Mouse (Mus musculus) thymus, postnatal 14 days (tissue): ENCODE measurements around the gene Prkch.

ENCODE experiments used
- DNase-seq: peaks from one replicate; pipeline ENCODE4 v3.0.0; 2021

The Prkch gene

GRCm38 (mm10) chr12:73764649-73765525, 180.3 kb downstream of the Prkch start:
- DNase-seq, result no peak

- no peak for DNase-seq
These were observed 181.6 kb downstream of the Prkch start for GRCm38 (mm10) chr12:73766152-73766551.

- DNase-seq, result no peak
These were observed 184.2 kb downstream of the Prkch start for GRCm38 (mm10) chr12:73768788-73769187.

GRCm38 (mm10) chr12:73769536-73769935, 184.9 kb downstream of the Prkch start:
- no peak for DNase-seq

- no peak for DNase-seq
These were observed 186.2 kb downstream of the Prkch start for GRCm38 (mm10) chr12:73770771-73771170.

GRCm38 (mm10) chr12:73774793-73775385, 190.3 kb downstream of the Prkch start:
- DNase-seq, result no peak

GRCm38 (mm10) chr12:73776401-73776945, 191.9 kb downstream of the Prkch start:
- no peak for DNase-seq

- no peak for DNase-seq
These were observed 193.1 kb downstream of the Prkch start for GRCm38 (mm10) chr12:73777673-73778072.

GRCm38 (mm10) chr12:73779332-73780231, 195.0 kb downstream of the Prkch start:
- peak; percentile 73 for DNase-seq

- no peak for DNase-seq
These were observed 196.9 kb downstream of the Prkch start for GRCm38 (mm10) chr12:73781425-73782032.

- DNase-seq, result no peak
These were observed 202.3 kb downstream of the Prkch start for GRCm38 (mm10) chr12:73786909-73787308.

GRCm38 (mm10) chr12:73788850-73789249, 204.3 kb downstream of the Prkch start:
- no peak for DNase-seq

GRCm38 (mm10) chr12:73790571-73791108, 206.0 kb downstream of the Prkch start:
- no peak for DNase-seq

- no peak for DNase-seq
These were observed 208.6 kb downstream of the Prkch start for GRCm38 (mm10) chr12:73793216-73793615.

GRCm38 (mm10) chr12:73793744-73794143, 209.1 kb downstream of the Prkch start:
- no peak for DNase-seq

- DNase-seq, result peak; percentile 73
These were observed 209.7 kb downstream of the Prkch start for GRCm38 (mm10) chr12:73794151-73794883.

GRCm38 (mm10) chr12:73799671-73800070, 215.1 kb downstream of the Prkch start:
- DNase-seq, result no peak

GRCm38 (mm10) chr12:73800886-73801285, 216.3 kb downstream of the Prkch start:
- DNase-seq, result no peak

- DNase-seq, result no peak
These were observed 217.2 kb downstream of the Prkch start for GRCm38 (mm10) chr12:73801845-73802244.

GRCm38 (mm10) chr12:73802379-73803057, 217.9 kb downstream of the Prkch start:
- DNase-seq, result no peak

GRCm38 (mm10) chr12:73803946-73804345, 219.3 kb downstream of the Prkch start:
- DNase-seq, result no peak
